Mouse (Mus musculus) heart, embryonic 11.5 days (tissue): Measurements from ENCODE around the gene Ppm1k. TPM values are rescaled to one million over a fixed set of nuclear protein-coding genes. Genes with fewer than 3 reads are reported as not detected.
"Not testable (repeated sequence)": the region's sequence is repeated elsewhere in the genome, so short reads cannot be mapped to it uniquely, and the experiment has no call there.

Source experiments
- ATAC-seq: fragments of 200-750 bp; cut with Nextera tagmentation; replicated peaks from 2 replicates; pipeline ENCODE4 v1.8.0; 2017; ENCODE audit warnings: moderate library complexity; ENCODE audit not compliant: insufficient number of reproducible peaks, low FRiP score, low TSS enrichment
- H3K27ac ChIP-seq: fragments of 300-500 bp; sonication (generic); 2 replicates; pipeline ENCODE4 v1.5.1; 2014; ENCODE audit warnings: mild to moderate bottlenecking, low read depth, low read length
- H3K27me3 ChIP-seq: fragments of 300-500 bp; sonication (generic); 2 replicates; pipeline ENCODE4 v1.6.1; 2014; ENCODE audit warnings: mild to moderate bottlenecking, low read length, mixed read lengths; ENCODE audit not compliant: control insufficient read depth, insufficient read depth
- H3K36me3 ChIP-seq: fragments of 300-500 bp; sonication (generic); 2 replicates; pipeline ENCODE4 v1.6.1; 2014; ENCODE audit warnings: mild to moderate bottlenecking, low read length, moderate library complexity, mixed read lengths; ENCODE audit not compliant: control insufficient read depth, insufficient read depth
- H3K4me1 ChIP-seq: fragments of 300-500 bp; sonication (generic); 2 replicates; pipeline ENCODE4 v1.6.1; 2014; ENCODE audit warnings: low read length; ENCODE audit not compliant: control insufficient read depth, insufficient read depth
- H3K4me2 ChIP-seq: fragments of 300-500 bp; sonication (generic); 2 replicates; pipeline ENCODE4 v1.6.1; 2014; ENCODE audit warnings: mild to moderate bottlenecking, moderate library complexity
- H3K4me3 ChIP-seq: fragments of 300-500 bp; sonication (generic); 2 replicates; pipeline ENCODE4 v1.5.1; 2014; ENCODE audit warnings: low read depth, low read length
- H3K9ac ChIP-seq: fragments of 300-500 bp; sonication (generic); 2 replicates; pipeline ENCODE4 v1.6.1; 2014; ENCODE audit warnings: mild to moderate bottlenecking, low read depth, low read length, moderate library complexity
- H3K9me3 ChIP-seq: fragments of 300-500 bp; sonication (generic); replicated peaks from 2 replicates; pipeline ENCODE4 v1.6.1; 2016; ENCODE audit warnings: low read length; ENCODE audit not compliant: control insufficient read depth
- WGBS: fragments of 180-500 bp; shearing (Covaris S2); extraction: QIAGEN DNeasy Blood & Tissue Kit; methylation state at CpG from one replicate; pipeline ENCODE4 v1.1.7; 2014; ENCODE audit not compliant: insufficient replicate concordance; 5-methylcytosine and 5-hydroxymethylcytosine counted together
- polyA plus RNA-seq: library from polyadenylated mRNA; unstranded; fragments of >200 nt; fragmentation: Nextera tagmentation; extraction: Ambion mirVana; gene quantifications from 2 replicates; pipeline ENCODE4 v1.2.1, GENCODE M21; 2014

Ppm1k gene
- polyA plus RNA-seq, 1 experiment from 2014 or later = 14.8 TPM

- not testable (repeated sequence) for H3K9me3 ChIP-seq, H3K4me3 ChIP-seq, H3K36me3 ChIP-seq, H3K9ac ChIP-seq, ATAC-seq, H3K27ac ChIP-seq, H3K4me1 ChIP-seq, H3K4me2 ChIP-seq, H3K27me3 ChIP-seq
- WGBS = 19% methylated on average over 3 of the region's 3 CpGs
These were observed 67.1 kb downstream of the Ppm1k start for GRCm38 (mm10) chr6:57468161-57468560.

Other genes starting within 250 kb of the Ppm1k start
- not detected in 2 replicates for gene Vmn1r16, start 206.0 kb downstream of the Ppm1k start, polyA plus RNA-seq
- gene Vmn1r17, start 171.7 kb downstream of the Ppm1k start, polyA plus RNA-seq = not detected in 2 replicates
- gene Vmn1r18, start 139.7 kb downstream of the Ppm1k start, polyA plus RNA-seq = not detected in 2 replicates
- gene Vmn1r19, start 131.7 kb downstream of the Ppm1k start, polyA plus RNA-seq = not detected in 2 replicates
- not detected in 2 replicates for gene Vmn1r20, start 106.5 kb downstream of the Ppm1k start, polyA plus RNA-seq
- 4.7 and 6.7 TPM in 2 replicates for gene Herc6, start 45.5 kb upstream of the Ppm1k start, polyA plus RNA-seq
- 27.3 and 29.8 TPM in 2 replicates for gene Pyurf, start 156.6 kb upstream of the Ppm1k start, polyA plus RNA-seq
- gene Lancl2, start 167.1 kb upstream of the Ppm1k start, polyA plus RNA-seq = 21.2 TPM in 2 replicates